Comparison of ENCODE assay signal across 7 mouse cellular contexts in genomic region chr17:5269774-5270173, GRCm38 (mm10).
"Had no signal": no experiment of that assay in that cellular context is flagged by ENCODE, and none has a peak within 500 bp of the region (broad histone marks: within the 10 kb centered on the region; RNA-seq: fewer than 3 reads in every experiment).

No protein-coding gene starts in this region.

- H3K27ac ChIP-seq: limb, embryonic 13.5 days; liver, embryonic 14.5 days; midbrain, embryonic 12.5 days had no signal

- H3K4me2 ChIP-seq: limb, embryonic 13.5 days; midbrain, embryonic 12.5 days had no signal

- H3K9ac ChIP-seq: limb, embryonic 13.5 days; liver, embryonic 14.5 days; midbrain, embryonic 12.5 days had no signal

- H3K9me3 ChIP-seq: limb, embryonic 13.5 days; midbrain, embryonic 12.5 days had no signal

- H3K27me3 ChIP-seq: limb, embryonic 13.5 days; midbrain, embryonic 12.5 days had no signal

- DNase-seq: kidney, adult 2 months; lung, adult 18-20 months; thymus, adult 2 months; thymus, postnatal 25 days had no signal

- H3K4me3 ChIP-seq: limb, embryonic 13.5 days; midbrain, embryonic 12.5 days had no signal
